Mouse (Mus musculus) heart, embryonic 10.5 days (tissue): ENCODE measurements around the gene Tead4. TPM values are rescaled to one million over a fixed set of nuclear protein-coding genes. Genes with fewer than 3 reads are reported as not detected.
A peak's percentile ranks its signal among the peaks of the same experiment; 100 is the strongest.

ENCODE experiments used
- DNase-seq: peaks from one replicate; pipeline ENCODE4 v3.0.0-alpha.2; 2017; ENCODE audit warnings: low spot score
- H3K27ac ChIP-seq: fragments of 300-500 bp; sonication (generic); 2 replicates; pipeline ENCODE4 v1.5.1; 2016; ENCODE audit warnings: mild to moderate bottlenecking
- H3K27me3 ChIP-seq: fragments of 300-500 bp; sonication (generic); 2 replicates; pipeline ENCODE4 v1.6.1; 2016; ENCODE audit warnings: mild to moderate bottlenecking; ENCODE audit not compliant: poor library complexity, insufficient read depth, severe bottlenecking
- H3K36me3 ChIP-seq: fragments of 300-500 bp; sonication (generic); 2 replicates; pipeline ENCODE4 v1.6.1; 2016; ENCODE audit warnings: mild to moderate bottlenecking, moderate library complexity
- H3K4me1 ChIP-seq: fragments of 300-500 bp; sonication (generic); 2 replicates; pipeline ENCODE4 v1.6.1; 2016; ENCODE audit warnings: mild to moderate bottlenecking
- H3K4me3 ChIP-seq: fragments of 300-500 bp; sonication (generic); 2 replicates; pipeline ENCODE4 v1.5.1; 2016; ENCODE audit warnings: mild to moderate bottlenecking, moderate library complexity
- H3K9me3 ChIP-seq: fragments of 300-500 bp; sonication (generic); 2 replicates; pipeline ENCODE4 v1.6.1; 2016; ENCODE audit warnings: mild to moderate bottlenecking, moderate library complexity
- WGBS: fragments of 180-500 bp; shearing (Covaris S2); methylation state at CpG from one replicate; pipeline ENCODE4 v1.1.7; 2016; 5-methylcytosine and 5-hydroxymethylcytosine counted together
- polyA plus RNA-seq: library from polyadenylated mRNA; unstranded; fragments of >200 nt; fragmentation: Nextera tagmentation; extraction: Ambion mirVana; gene quantifications from 2 replicates; pipeline ENCODE4 v1.2.1, GENCODE M21; 2016

The Tead4 gene
- polyA plus RNA-seq, 1 experiment from 2014 or later = 4.9 TPM

- H3K36me3 ChIP-seq = no peaks in the 10 kb centered on the region
- peaks cover 5% of the 10 kb centered on the region; the same call in 1 of the 2 replicates for H3K4me1 ChIP-seq
- no peak overlapping the region for H3K4me3 ChIP-seq
- no peak for DNase-seq
- H3K27me3 ChIP-seq = no peaks in the 10 kb centered on the region
- H3K27ac ChIP-seq = no peak overlapping the region
- no peaks in the 10 kb centered on the region for H3K9me3 ChIP-seq
- WGBS = 77% methylated on average over 2 of the region's 2 CpGs
Measured at GRCm38 (mm10) chr6:128255941-128256340, 44.7 kb downstream of the Tead4 start.

- H3K27ac ChIP-seq = no peak overlapping the region
- no peaks in the 10 kb centered on the region for H3K27me3 ChIP-seq
- H3K36me3 ChIP-seq = no peaks in the 10 kb centered on the region
- no peak overlapping the region for H3K4me3 ChIP-seq
- H3K4me1 ChIP-seq = peaks cover 5% of the 10 kb centered on the region; the same call in 1 of the 2 replicates
- H3K9me3 ChIP-seq = no peaks in the 10 kb centered on the region
- WGBS = 70% methylated on average over 4 of the region's 4 CpGs
- DNase-seq = no peak
Measured at GRCm38 (mm10) chr6:128255292-128255691, 45.3 kb downstream of the Tead4 start.

- H3K27ac ChIP-seq = no peak overlapping the region
- H3K36me3 ChIP-seq = no peaks in the 10 kb centered on the region
- WGBS = 72% methylated on average over 4 of the region's 4 CpGs
- no peaks in the 10 kb centered on the region for H3K27me3 ChIP-seq
- peaks cover 5% of the 10 kb centered on the region; the same call in 1 of the 2 replicates for H3K4me1 ChIP-seq
- DNase-seq = no peak
- H3K9me3 ChIP-seq = no peaks in the 10 kb centered on the region
- H3K4me3 ChIP-seq = no peak overlapping the region
Measured at GRCm38 (mm10) chr6:128254551-128254950, 46.1 kb downstream of the Tead4 start.

- Histone ChIP-seq H3K4me1 (peaks cover 5% of the 10 kb centered on the region; the same call in 1 of the 2 replicates), H3K27me3 (no peaks in the 10 kb centered on the region), H3K9me3 (no peaks in the 10 kb centered on the region), H3K4me3 (no peak overlapping the region), H3K36me3 (peaks cover 9% of the 10 kb centered on the region; the same call in 1 of the 2 replicates), H3K27ac (no peak overlapping the region)
- DNase-seq = no peak
- WGBS = 76% methylated on average over 2 of the region's 2 CpGs
Measured at GRCm38 (mm10) chr6:128253111-128253510, 47.5 kb downstream of the Tead4 start.

- Histone ChIP-seq H3K9me3 (no peaks in the 10 kb centered on the region), H3K36me3 (peaks cover 9% of the 10 kb centered on the region; the same call in 1 of the 2 replicates), H3K4me3 (no peak overlapping the region), H3K27ac (no peak overlapping the region), H3K4me1 (peaks cover 4% of the 10 kb centered on the region; the same call in 1 of the 2 replicates), H3K27me3 (no peaks in the 10 kb centered on the region)
- WGBS = 77% methylated on average over 5 of the region's 5 CpGs
- no peak for DNase-seq
Measured at GRCm38 (mm10) chr6:128250596-128250995, 50.0 kb downstream of the Tead4 start.

DNA sequence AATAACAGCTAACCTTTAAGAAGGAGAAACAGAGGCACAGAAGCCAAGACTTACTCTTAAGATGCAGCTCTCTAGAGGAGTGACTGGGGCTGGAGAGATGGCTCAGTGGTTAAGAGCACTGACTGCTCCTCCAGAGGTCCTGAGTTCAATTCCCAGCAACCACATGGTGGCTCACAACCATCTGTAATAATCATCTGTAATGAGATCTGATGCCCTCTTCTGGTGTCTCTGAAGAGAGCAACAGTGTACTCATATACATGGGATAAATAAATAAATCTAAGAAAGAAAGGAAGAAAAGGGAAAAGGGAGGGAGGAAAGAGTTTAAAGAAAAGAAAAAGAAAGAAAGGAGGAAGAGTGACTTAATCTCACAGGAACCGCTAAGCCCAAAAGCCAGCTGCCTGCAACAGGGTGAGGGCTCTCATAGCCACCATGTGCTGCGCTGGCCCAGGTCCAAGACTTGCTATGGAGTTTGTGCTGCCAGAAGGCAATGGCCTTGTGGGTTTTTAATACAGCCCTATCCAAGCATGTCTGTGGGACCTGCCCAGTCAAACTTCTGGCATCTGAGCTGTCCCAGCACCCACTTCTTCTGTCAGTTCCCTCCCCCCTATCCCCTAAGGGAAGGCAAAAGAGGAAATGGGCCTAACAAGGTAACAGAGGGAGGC is 63.4 kb downstream of the Tead4 start:
- WGBS = 83% methylated on average over 2 of the region's 2 CpGs
- H3K4me3 ChIP-seq = no peak overlapping the region
- H3K9me3 ChIP-seq = no peaks in the 10 kb centered on the region
- no peaks in the 10 kb centered on the region for H3K27me3 ChIP-seq
- no peak for DNase-seq
- H3K27ac ChIP-seq = no peak overlapping the region
- H3K36me3 ChIP-seq = 0 out of 2 replicates have a peak, but pooled peaks cover 3% of the 10 kb centered on the region
- 0 out of 2 replicates have a peak, but pooled peaks cover 4% of the 10 kb centered on the region for H3K4me1 ChIP-seq

DNA sequence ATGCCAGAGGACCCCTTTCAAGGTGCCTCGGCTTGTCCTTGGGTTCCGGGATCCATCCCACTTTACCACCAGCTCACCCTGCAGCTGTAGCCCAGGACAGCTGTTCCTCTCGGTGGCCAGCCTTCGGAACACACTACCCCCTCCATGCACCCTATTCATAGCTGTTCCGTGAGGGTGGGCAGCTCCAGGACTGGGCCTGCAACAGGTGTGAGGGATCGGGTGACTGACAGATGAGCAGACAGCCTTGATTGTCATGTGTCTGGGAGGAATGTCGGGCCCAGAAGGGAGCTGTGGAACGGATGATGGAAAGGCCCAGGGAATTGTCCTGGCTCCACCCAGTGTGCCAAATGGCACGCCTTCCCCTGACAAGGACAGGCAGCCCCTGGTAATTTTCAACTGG is 64.0 kb downstream of the Tead4 start:
- Histone ChIP-seq H3K9me3 (no peaks in the 10 kb centered on the region), H3K27me3 (no peaks in the 10 kb centered on the region), H3K36me3 (0 out of 2 replicates have a peak, but pooled peaks cover 3% of the 10 kb centered on the region), H3K4me1 (0 out of 2 replicates have a peak, but pooled peaks cover 4% of the 10 kb centered on the region), H3K4me3 (no peak overlapping the region), H3K27ac (no peak overlapping the region)
- WGBS = 66% methylated on average over 9 of the region's 9 CpGs
- no peak for DNase-seq

DNA sequence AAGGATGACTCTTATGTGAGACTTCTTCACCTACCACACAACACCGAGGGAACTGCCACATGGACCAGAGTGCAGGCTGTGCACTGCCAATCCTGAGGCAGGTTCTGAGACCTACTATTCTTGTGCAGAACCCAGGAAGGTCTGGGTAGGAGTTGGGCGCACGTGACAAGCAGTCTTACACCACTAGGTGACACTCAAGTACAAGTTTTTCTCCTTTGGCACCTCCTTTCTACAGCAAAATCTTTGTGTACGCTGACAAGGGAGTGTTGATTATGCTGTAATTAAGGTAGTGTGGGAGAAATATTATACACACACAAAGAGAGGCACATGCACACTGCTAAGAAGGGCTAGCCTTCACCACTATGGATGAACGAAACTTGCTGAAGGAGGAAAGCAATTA is 66.4 kb downstream of the Tead4 start:
- Histone ChIP-seq H3K36me3 (no peaks in the 10 kb centered on the region), H3K4me1 (peaks cover 4% of the 10 kb centered on the region; the same call in 1 of the 2 replicates), H3K27me3 (no peaks in the 10 kb centered on the region), H3K9me3 (no peaks in the 10 kb centered on the region), H3K27ac (no peak overlapping the region), H3K4me3 (no peak overlapping the region)
- no peak for DNase-seq
- WGBS = 44% methylated on average over 5 of the region's 5 CpGs

DNA sequence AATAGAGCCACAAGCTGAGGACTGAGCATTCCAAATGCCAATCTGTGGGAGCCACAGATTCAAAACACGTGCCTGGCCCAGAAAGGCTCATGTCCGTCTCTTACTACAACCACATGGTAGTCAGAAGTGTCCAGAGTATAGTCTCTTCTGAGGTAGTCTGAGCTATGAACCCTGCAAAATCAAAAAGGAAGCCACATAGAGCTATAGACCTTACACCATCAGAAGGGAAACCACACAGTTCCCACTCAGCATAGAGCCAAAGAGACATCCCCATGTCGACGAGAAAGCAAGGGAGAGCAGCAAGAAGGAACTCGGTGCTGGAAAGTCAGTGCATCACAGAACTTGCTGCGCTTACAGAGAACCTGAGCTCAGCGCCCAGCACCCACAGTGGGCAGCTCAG is 68.4 kb downstream of the Tead4 start:
- Histone ChIP-seq H3K9me3 (no peaks in the 10 kb centered on the region), H3K27me3 (no peaks in the 10 kb centered on the region), H3K36me3 (no peaks in the 10 kb centered on the region), H3K4me1 (peaks cover 8% of the 10 kb centered on the region; the same call in 1 of the 2 replicates), H3K27ac (no peak overlapping the region), H3K4me3 (no peak overlapping the region)
- 71% methylated on average over 7 of the region's 7 CpGs for WGBS
- DNase-seq = no peak

DNA sequence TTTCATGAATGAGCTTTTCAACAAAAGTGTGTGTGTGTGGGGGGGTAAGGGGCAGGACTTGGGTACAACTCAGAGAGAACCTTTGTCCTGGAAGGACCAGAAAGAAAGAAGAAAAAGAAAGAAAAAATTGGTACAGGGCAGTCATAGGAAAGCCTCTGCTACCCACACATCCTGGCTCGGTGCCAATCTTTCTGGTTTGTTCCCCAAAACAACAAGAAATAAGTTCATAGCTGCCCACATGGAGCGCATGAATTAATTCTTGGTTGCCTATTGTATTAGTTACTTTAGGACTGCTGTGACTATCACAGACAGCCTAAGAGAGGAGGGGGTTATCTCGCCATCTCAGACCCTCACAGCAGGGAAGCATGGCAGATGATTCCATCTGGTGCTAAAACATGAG is 68.9 kb downstream of the Tead4 start:
- WGBS = 88% methylated on average over 3 of the region's 3 CpGs
- no peaks in the 10 kb centered on the region for H3K27me3 ChIP-seq

GRCm38 (mm10) chr6:128227438-128228017 is 73.1 kb downstream of the Tead4 start:
- Histone ChIP-seq H3K27ac (no peak overlapping the region), H3K4me1 (peaks cover 13% of the 10 kb centered on the region), H3K4me3 (no peak overlapping the region), H3K36me3 (no peaks in the 10 kb centered on the region), H3K9me3 (no peaks in the 10 kb centered on the region), H3K27me3 (no peaks in the 10 kb centered on the region)
- 34% methylated on average over 8 of the region's 8 CpGs for WGBS
- no peak for DNase-seq

More for the DNA sequence above, 68.9 kb downstream of the Tead4 start:
- Histone ChIP-seq H3K36me3 (no peaks in the 10 kb centered on the region), H3K9me3 (no peaks in the 10 kb centered on the region), H3K4me3 (no peak overlapping the region), H3K4me1 (peaks cover 7% of the 10 kb centered on the region; the same call in 1 of the 2 replicates), H3K27ac (no peak overlapping the region)
- DNase-seq = no peak

GRCm38 (mm10) chr6:128226941-128227340 is 73.7 kb downstream of the Tead4 start:
- DNase-seq = peak; percentile 60
- Histone ChIP-seq H3K27ac (no peak overlapping the region), H3K27me3 (no peaks in the 10 kb centered on the region), H3K36me3 (no peaks in the 10 kb centered on the region), H3K4me3 (no peak overlapping the region), H3K9me3 (no peaks in the 10 kb centered on the region), H3K4me1 (peaks cover 13% of the 10 kb centered on the region)
- 75% methylated on average over 3 of the region's 3 CpGs for WGBS

DNA sequence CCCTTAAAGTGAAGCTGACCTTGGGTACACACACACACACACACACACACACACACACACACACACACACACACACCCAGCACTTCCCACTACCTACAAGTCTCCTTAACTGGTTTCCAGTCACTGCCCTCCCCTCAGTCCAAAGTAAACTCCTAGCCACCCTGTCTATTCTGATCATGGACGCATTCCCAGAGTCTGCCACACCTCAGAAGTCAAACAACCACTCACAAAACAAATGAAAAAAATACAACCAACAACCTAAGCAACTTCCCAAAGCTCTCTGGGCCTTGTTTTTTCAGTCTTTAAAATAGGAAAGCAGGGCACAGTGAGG is 74.8 kb downstream of the Tead4 start:
- peaks cover 13% of the 10 kb centered on the region for H3K4me1 ChIP-seq
- no peaks in the 10 kb centered on the region for H3K27me3 ChIP-seq
- no peak for DNase-seq
- H3K9me3 ChIP-seq = no peaks in the 10 kb centered on the region
- WGBS = 82% methylated on average over 1 of the region's 1 CpGs
- H3K36me3 ChIP-seq = no peaks in the 10 kb centered on the region
- no peak overlapping the region for H3K4me3 ChIP-seq
- H3K27ac ChIP-seq = peak overlapping the region; percentile 69
